Mouse (Mus musculus) embryonic facial prominence, embryonic 13.5 days (tissue): ENCODE data around the gene Ldb3. TPM values are rescaled to one million over a fixed set of nuclear protein-coding genes. Genes with fewer than 3 reads are reported as not detected.
A peak's percentile ranks its signal among the peaks of the same experiment; 100 is the strongest.

Experiments used
- ATAC-seq: fragments of 200-750 bp; cut with Nextera tagmentation; 2 replicates; pipeline ENCODE4 v1.8.0; 2017; ENCODE audit warnings: low read depth; ENCODE audit not compliant: insufficient number of reproducible peaks, insufficient read depth, low FRiP score, low TSS enrichment
- H3K27ac ChIP-seq: fragments of 300-500 bp; sonication (generic); 2 replicates; pipeline ENCODE4 v1.5.1; 2015; ENCODE audit warnings: moderate library complexity, mild to moderate bottlenecking, inconsistent platforms
- H3K27me3 ChIP-seq: fragments of 300-500 bp; sonication (generic); 2 replicates; pipeline ENCODE4 v1.6.1; 2015; ENCODE audit warnings: mild to moderate bottlenecking, inconsistent platforms
- H3K36me3 ChIP-seq: fragments of 300-500 bp; sonication (generic); 2 replicates; pipeline ENCODE4 v1.6.1; 2015; ENCODE audit warnings: mild to moderate bottlenecking, inconsistent platforms
- H3K4me1 ChIP-seq: fragments of 300-500 bp; sonication (generic); 2 replicates; pipeline ENCODE4 v1.6.1; 2015; ENCODE audit warnings: inconsistent platforms
- H3K4me2 ChIP-seq: fragments of 300-500 bp; sonication (generic); 2 replicates; pipeline ENCODE4 v1.6.1; 2015; ENCODE audit warnings: moderate library complexity, mild to moderate bottlenecking, inconsistent platforms
- H3K4me3 ChIP-seq: fragments of 300-500 bp; sonication (generic); 2 replicates; pipeline ENCODE4 v1.5.1; 2015; ENCODE audit warnings: mild to moderate bottlenecking, inconsistent platforms
- H3K9ac ChIP-seq: fragments of 300-500 bp; sonication (generic); 2 replicates; pipeline ENCODE4 v1.6.1; 2015; ENCODE audit warnings: mild to moderate bottlenecking, inconsistent platforms
- H3K9me3 ChIP-seq: fragments of 300-500 bp; sonication (generic); 2 replicates; pipeline ENCODE4 v1.6.1; 2016; ENCODE audit warnings: inconsistent platforms
- WGBS: fragments of 180-500 bp; shearing (Covaris S2); methylation state at CpG from one replicate; pipeline ENCODE4 v1.1.7; 2015; ENCODE audit warnings: mixed read lengths; 5-methylcytosine and 5-hydroxymethylcytosine counted together
- polyA plus RNA-seq: library from polyadenylated mRNA; unstranded; fragments of >200 nt; fragmentation: Nextera tagmentation; extraction: Ambion mirVana; gene quantifications from 2 replicates; pipeline ENCODE4 v1.2.1, GENCODE M21; 2015

The Ldb3 gene
- polyA plus RNA-seq, 1 experiment from 2014 or later, result 0.76 TPM

DNA sequence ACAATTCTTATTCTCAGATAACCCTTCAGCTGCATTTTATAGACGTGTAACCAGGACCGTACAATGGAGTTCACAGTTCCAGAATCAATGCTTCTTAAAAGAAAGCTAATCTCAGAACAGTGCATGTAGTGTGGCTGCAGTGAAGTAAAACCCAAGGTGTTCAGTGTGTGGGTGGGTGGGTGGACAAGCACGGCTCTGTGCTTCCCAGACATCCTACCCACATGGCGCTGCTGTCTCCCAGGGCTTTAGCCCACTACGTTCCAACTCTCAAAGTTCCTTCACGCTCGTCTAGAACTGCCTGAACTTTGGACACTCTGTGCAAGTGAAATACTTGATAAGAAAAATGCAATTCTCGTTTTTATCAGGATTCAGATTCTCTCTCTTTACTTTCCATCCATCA, 65.8 kb downstream of the Ldb3 start, which contains the start of gene 9230112D13Rik:
Gene 9230112D13Rik (minus strand): TSS at position 101 of the 400 bp plus-strand sequence.
- H3K4me3 ChIP-seq, result no peak within 1 kb of the TSS
- no peaks in the 10 kb centered on the region for H3K4me1 ChIP-seq
- H3K36me3 ChIP-seq, result no peaks in the 10 kb centered on the region
- 90% methylated on average over 8 of the region's 8 CpGs for whole genome bisulfite sequencing
- no peak within 1 kb of the TSS for H3K9ac ChIP-seq
- no peaks in the 10 kb centered on the region for H3K27me3 ChIP-seq
- no peaks in the 10 kb centered on the region for H3K9me3 ChIP-seq
- ATAC-seq, result no peak
- H3K4me2 ChIP-seq, result no peak within 1 kb of the TSS
- no peak within 1 kb of the TSS for H3K27ac ChIP-seq

DNA sequence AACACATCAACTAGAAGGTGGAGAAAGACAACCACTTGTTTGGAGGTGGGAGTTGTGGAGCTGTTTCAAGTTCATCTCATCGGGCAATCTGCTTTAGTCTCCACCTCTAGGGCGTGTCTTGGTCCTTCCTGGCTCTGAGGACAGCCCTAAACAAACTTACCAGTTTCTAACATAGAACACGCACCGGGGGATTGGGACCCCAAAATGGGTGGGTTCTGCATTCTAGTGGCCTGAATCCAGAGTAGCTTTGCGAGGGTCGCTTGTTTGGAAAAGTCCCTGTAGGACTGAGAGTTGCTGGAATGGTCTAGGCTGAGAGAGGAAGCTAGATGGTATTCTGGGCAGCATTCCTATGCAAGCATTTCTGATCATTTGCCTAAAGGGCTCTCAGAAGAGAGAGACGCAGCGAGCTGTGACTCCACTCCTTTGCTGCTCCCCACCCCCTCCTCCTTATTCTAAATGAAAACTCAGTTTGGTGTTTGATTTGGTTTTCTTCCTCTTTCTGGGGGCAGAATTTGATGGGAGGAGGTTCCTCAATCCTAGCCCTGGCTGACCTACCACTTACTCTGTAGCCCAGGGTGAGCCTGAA, 70.4 kb downstream of the Ldb3 start:
- Histone ChIP-seq H3K27me3 (no peaks in the 10 kb centered on the region), H3K27ac (no peak overlapping the region), H3K4me3 (no peak overlapping the region), H3K36me3 (no peaks in the 10 kb centered on the region), H3K9me3 (no peaks in the 10 kb centered on the region), H3K9ac (no peak overlapping the region), H3K4me2 (no peak overlapping the region), H3K4me1 (peaks cover 6% of the 10 kb centered on the region)
- no peak for ATAC-seq
- WGBS, result 87% methylated on average over 8 of the region's 8 CpGs

DNA sequence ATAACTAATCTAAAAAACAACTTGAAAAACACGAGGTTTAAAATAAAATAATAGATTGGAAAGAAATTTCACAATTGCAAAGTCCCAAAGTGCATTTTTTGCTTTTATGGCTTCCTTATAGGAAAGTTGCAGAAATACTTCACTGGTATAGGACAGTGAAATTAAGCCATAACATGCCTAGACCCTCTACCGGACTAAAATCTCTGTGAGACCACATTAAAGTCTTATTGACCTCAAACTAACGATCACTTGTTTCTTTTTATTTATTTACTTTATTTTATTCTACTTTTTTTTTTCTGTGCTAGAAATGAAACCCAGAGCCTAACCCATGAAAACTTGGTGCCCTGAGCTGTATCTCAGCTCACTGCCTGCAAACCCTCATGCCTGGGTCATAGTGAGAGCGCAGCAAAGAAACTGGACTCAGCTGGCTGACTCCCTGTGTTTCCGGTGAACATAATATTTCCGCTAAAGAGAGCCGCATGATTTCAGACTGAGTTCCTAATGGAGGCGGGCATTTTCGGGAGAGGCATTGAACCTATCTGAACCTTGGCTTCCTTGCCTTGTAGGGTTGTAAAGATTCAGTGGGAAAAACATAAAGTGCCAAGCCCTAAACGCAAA, 71.4 kb downstream of the Ldb3 start:
- H3K27ac ChIP-seq, result no peak overlapping the region
- 83% methylated on average over 10 of the region's 10 CpGs for WGBS
- no peaks in the 10 kb centered on the region for H3K36me3 ChIP-seq
- H3K4me1 ChIP-seq, result peaks cover 6% of the 10 kb centered on the region
- H3K27me3 ChIP-seq, result no peaks in the 10 kb centered on the region
- no peaks in the 10 kb centered on the region for H3K9me3 ChIP-seq
- no peak overlapping the region for H3K4me3 ChIP-seq
- no peak overlapping the region for H3K4me2 ChIP-seq
- ATAC-seq, result no peak
- no peak overlapping the region for H3K9ac ChIP-seq

DNA sequence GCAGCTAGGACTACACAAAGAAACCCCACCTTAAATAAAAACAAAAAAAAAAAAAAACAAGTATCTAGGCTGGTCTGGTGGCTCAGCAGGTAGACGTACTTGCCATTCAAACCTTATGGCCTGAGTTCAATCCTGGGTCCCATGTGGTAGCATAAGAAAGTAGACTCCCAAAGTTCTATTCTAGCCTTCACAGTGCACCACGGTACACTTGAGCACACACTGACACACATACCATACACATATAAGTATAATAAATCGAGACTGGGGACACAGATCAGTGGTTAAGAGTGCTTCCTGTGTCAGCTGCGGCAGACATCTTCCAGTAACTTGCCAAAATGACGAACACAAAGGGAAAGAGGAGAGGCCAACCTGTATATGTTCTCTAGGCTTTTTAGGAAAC, 72.6 kb downstream of the Ldb3 start:
- H3K27ac ChIP-seq, result no peak overlapping the region
- peaks cover 6% of the 10 kb centered on the region for H3K4me1 ChIP-seq
- no peak overlapping the region for H3K9ac ChIP-seq
- no peaks in the 10 kb centered on the region for H3K36me3 ChIP-seq
- WGBS, result 91% methylated on average over 5 of the region's 5 CpGs
- ATAC-seq, result no peak
- H3K9me3 ChIP-seq, result no peaks in the 10 kb centered on the region
- no peak overlapping the region for H3K4me3 ChIP-seq
- no peaks in the 10 kb centered on the region for H3K27me3 ChIP-seq
- H3K4me2 ChIP-seq, result no peak overlapping the region

DNA sequence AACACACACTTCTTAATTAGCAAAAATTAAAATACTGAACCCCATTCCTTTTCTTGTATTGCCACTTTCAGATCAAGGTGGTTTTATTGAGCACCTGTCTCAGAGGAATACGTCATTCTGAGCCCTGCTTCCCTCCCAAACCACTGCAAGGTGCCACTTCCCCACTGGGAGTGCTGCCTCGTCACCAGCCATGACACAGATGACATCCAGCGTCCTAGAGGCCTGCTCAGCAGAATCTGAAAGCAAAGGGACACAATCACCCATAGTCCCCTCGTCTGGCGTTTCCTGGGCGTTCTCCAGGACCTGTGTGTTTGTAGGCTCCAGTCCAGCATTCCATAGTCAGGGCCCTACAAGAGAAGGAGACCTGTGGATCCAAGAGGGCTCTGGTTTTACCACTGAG, 74.4 kb downstream of the Ldb3 start:
- no peak for ATAC-seq
- H3K4me1 ChIP-seq, result peaks cover 6% of the 10 kb centered on the region
- H3K27me3 ChIP-seq, result no peaks in the 10 kb centered on the region
- H3K9ac ChIP-seq, result no peak overlapping the region
- no peak overlapping the region for H3K4me2 ChIP-seq
- H3K36me3 ChIP-seq, result no peaks in the 10 kb centered on the region
- no peaks in the 10 kb centered on the region for H3K9me3 ChIP-seq
- 40% methylated on average over 6 of the region's 6 CpGs for WGBS
- H3K27ac ChIP-seq, result peak overlapping the region; percentile 28
- H3K4me3 ChIP-seq, result no peak overlapping the region

DNA sequence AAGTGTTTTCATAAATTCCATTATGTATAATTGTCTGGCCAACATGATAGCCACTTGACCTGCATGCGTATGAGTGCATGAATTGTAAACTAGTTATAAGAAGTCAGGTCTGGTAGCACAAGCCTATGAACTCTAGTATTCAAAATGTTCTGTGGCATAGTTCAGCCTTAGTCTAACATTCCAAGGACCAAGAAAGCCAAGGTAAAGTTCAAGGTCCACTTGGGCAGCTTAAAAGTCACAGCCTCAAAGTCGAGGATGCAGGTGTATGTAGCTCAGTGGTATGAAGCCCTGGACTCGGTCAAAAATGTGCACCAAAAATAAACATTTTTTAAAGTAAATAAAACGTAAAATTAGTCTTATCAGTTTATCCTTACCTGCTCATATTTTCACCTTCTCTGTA, 75.9 kb downstream of the Ldb3 start:
- no peak overlapping the region for H3K4me3 ChIP-seq
- 83% methylated on average over 4 of the region's 4 CpGs for WGBS
- no peaks in the 10 kb centered on the region for H3K27me3 ChIP-seq
- H3K27ac ChIP-seq, result no peak overlapping the region
- H3K9ac ChIP-seq, result no peak overlapping the region
- H3K36me3 ChIP-seq, result no peaks in the 10 kb centered on the region
- ATAC-seq, result no peak
- no peaks in the 10 kb centered on the region for H3K9me3 ChIP-seq
- no peak overlapping the region for H3K4me2 ChIP-seq
- peaks cover 20% of the 10 kb centered on the region for H3K4me1 ChIP-seq

DNA sequence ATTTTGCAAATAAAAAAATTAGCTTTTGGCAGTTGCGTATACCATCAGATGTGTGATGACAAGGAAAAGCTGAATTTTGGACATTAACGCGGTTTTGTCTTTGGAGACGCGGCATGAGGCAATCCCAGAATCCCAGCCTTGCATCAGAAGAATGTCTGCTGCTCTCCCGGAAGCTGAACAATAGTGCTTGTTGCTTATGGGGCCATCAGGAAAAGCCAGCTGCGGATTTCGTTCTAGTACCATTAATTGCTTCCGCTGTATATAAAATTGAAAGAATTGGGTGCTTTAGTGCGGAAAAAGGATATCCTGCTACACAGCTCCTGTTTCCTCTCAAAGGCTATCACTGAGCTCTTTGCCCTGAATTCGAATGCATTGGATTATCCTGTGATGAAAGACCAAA, 76.6 kb downstream of the Ldb3 start:
- H3K9me3 ChIP-seq, result no peaks in the 10 kb centered on the region
- no peak overlapping the region for H3K4me2 ChIP-seq
- no peak for ATAC-seq
- H3K27me3 ChIP-seq, result no peaks in the 10 kb centered on the region
- no peak overlapping the region for H3K27ac ChIP-seq
- H3K4me3 ChIP-seq, result no peak overlapping the region
- H3K4me1 ChIP-seq, result peaks cover 20% of the 10 kb centered on the region
- H3K9ac ChIP-seq, result no peak overlapping the region
- WGBS, result 72% methylated on average over 11 of the region's 11 CpGs
- H3K36me3 ChIP-seq, result no peaks in the 10 kb centered on the region

DNA sequence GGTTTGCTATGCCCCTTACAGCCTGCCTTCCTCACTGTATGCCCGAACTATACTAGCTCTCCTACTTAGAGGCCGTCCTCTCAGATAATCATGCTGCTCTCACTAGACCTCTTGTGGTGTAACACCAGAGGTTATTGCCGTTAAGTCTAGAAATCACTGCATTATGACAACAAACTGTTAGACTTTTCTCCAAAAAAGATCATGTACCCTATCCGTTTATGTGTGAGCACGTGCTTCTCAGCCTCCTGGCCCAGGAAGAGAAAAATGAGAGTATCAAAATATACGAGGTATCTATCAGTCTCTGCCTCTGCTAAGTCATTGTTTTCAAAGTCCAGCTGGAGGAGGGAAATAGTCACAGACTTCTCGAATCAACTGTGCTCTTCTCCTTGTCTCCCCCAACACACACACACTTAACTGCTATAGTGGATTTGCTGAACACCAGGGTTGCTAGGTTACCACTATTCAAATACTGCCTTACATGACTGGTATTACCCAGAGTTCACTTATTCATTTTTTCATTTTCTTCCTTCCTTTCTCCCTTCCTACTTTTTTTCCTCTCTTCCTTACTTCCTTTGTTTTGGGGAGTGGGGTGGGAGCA, 79.5 kb downstream of the Ldb3 start:
- Histone ChIP-seq H3K27me3 (no peaks in the 10 kb centered on the region), H3K4me3 (no peak overlapping the region), H3K36me3 (no peaks in the 10 kb centered on the region), H3K4me1 (peaks cover 18% of the 10 kb centered on the region), H3K9ac (no peak overlapping the region), H3K4me2 (no peak overlapping the region), H3K27ac (no peak overlapping the region), H3K9me3 (no peaks in the 10 kb centered on the region)
- ATAC-seq, result no peak
- WGBS, result 46% methylated on average over 7 of the region's 7 CpGs

DNA sequence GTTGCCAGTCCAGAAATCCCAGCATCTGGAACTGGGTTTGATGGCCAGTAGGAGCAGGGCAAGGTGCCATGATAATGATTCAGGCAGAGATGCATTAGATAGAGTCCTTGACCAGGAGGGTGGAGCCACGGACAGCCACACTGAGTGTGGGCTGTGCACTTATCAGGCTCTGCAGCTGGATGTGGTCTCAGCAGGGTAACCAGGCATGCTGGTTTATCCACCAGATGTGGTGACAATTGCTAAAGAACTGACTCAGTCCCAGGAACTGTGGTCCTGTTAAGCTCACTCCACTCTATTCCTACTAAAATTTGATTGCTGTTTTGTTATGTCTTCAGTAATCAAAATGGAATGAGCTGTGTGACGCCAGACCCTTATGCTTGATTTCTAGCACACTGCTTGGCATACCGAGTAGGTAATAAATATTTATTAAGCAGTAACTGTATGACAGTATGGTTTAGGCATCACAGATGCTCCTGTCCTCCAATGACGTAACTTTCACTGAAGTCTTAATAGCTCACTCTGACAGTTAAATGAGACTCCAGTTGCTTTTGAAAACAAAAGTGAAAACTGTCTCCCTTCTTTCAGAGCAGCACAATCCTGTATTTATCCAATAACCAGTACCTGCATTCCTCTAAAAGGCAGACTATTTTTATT, 80.2 kb downstream of the Ldb3 start:
- H3K36me3 ChIP-seq, result no peaks in the 10 kb centered on the region
- no peak overlapping the region for H3K9ac ChIP-seq
- no peak overlapping the region for H3K27ac ChIP-seq
- WGBS, result 45% methylated on average over 4 of the region's 4 CpGs
- peaks cover 23% of the 10 kb centered on the region for H3K4me1 ChIP-seq
- H3K9me3 ChIP-seq, result no peaks in the 10 kb centered on the region
- ATAC-seq, result no peak
- H3K27me3 ChIP-seq, result no peaks in the 10 kb centered on the region
- H3K4me3 ChIP-seq, result no peak overlapping the region
- H3K4me2 ChIP-seq, result no peak overlapping the region

DNA sequence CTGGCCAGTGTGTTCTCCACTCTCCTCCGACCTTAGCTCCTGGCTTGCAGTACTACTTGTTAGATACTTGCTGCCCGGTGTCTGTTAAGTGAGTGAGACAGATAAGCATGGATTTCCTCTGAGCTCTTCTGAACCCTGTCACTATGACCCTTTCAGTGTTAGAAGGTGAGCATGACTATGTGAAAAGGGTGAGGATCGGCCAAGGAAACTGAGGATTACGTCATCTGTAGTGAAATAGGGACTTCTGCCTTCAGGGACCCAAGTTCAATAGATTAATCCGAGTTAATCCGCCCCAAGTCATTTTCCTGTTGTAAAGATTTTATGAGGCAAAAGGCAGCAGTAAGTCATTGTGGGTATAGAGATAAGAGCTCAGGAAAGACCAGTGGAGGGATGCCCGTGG, 83.2 kb downstream of the Ldb3 start:
- no peak for ATAC-seq
- Histone ChIP-seq H3K4me3 (no peak overlapping the region), H3K9me3 (no peaks in the 10 kb centered on the region), H3K9ac (no peak overlapping the region), H3K36me3 (no peaks in the 10 kb centered on the region), H3K27me3 (no peaks in the 10 kb centered on the region), H3K4me2 (no peak overlapping the region), H3K4me1 (peaks cover 29% of the 10 kb centered on the region), H3K27ac (no peak overlapping the region)
- WGBS, result 78% methylated on average over 7 of the region's 7 CpGs

DNA sequence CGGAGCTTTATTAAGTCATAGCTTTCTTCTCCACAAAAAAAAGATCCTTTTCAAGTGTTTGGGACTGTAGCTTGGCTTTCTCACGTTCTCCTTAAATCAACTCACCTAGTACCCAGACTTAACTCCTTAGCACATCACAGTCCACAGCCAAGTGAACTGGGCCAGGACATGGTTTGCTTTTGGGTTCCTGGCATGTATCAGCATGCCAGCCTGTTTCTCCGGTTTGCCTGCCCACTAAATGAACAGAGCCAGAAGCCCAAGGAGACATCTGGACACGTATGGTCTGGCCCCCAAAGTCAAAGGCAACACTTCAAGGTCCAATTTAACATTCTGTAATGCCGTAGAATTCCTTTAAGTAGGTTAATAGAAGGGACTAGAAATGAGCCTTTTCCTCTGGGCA, 84.1 kb downstream of the Ldb3 start:
- no peak overlapping the region for H3K9ac ChIP-seq
- no peaks in the 10 kb centered on the region for H3K36me3 ChIP-seq
- H3K27ac ChIP-seq, result no peak overlapping the region
- no peak overlapping the region for H3K4me2 ChIP-seq
- no peak for ATAC-seq
- H3K9me3 ChIP-seq, result no peaks in the 10 kb centered on the region
- H3K27me3 ChIP-seq, result no peaks in the 10 kb centered on the region
- H3K4me3 ChIP-seq, result no peak overlapping the region
- WGBS, result 63% methylated on average over 5 of the region's 5 CpGs
- H3K4me1 ChIP-seq, result peaks cover 38% of the 10 kb centered on the region

DNA sequence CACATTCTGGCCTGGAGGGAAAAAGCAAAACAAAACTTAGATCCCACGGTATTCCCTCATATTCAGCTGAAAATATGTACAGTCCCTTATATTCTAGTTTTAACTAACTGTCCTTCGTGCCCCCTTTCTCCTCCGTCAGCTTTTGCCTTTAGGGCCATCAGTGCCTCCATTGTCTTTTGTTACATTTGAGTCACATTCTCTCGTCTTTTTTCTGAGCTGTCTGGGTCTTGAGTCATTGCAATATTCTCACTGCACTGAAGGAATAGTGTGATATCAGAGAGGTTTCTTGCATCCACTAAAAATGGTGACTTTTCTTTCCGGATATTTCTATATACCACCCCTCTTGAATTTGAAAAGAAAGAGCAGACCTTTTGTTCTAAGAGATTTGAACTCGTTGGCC, 84.7 kb downstream of the Ldb3 start:
- Histone ChIP-seq H3K4me1 (peaks cover 41% of the 10 kb centered on the region), H3K4me2 (peak overlapping the region; percentile 65), H3K9me3 (no peaks in the 10 kb centered on the region), H3K27me3 (no peaks in the 10 kb centered on the region), H3K27ac (peak overlapping the region; percentile 99), H3K36me3 (no peaks in the 10 kb centered on the region), H3K9ac (no peak overlapping the region), H3K4me3 (no peak overlapping the region)
- no peak for ATAC-seq
- WGBS, result 33% methylated on average over 6 of the region's 6 CpGs
